Mouse (Mus musculus): ENCODE results near the gene Il10rb. TPM values are rescaled to one million over a fixed set of nuclear protein-coding genes. Genes with fewer than 3 reads are reported as not detected.
A peak's percentile ranks its signal among the peaks of the same experiment; 100 is the strongest.

The Il10rb gene
- polyA plus RNA-seq, 1 experiment from 2014 or later, result 25.0 TPM

GRCm38 (mm10) chr16:91455868-91456267 lies 49.9 kb downstream of the Il10rb start:
- H3K9me3 ChIP-seq (replicated peaks), result no peaks in the 10 kb centered on the region
- no peak overlapping the region for H3K9ac ChIP-seq
- WGBS (ENCODE audit: insufficient replicate concordance), result 43% methylated on average over 4 of the region's 4 CpGs
- H3K27ac ChIP-seq, result peak overlapping the region; percentile 47; the same call in 1 of the 2 replicates
- H3K4me3 ChIP-seq (replicated peaks), result no peak overlapping the region
- no peaks in the 10 kb centered on the region for H3K27me3 ChIP-seq
- DNase-seq, result no peak
- no peak overlapping the region for H3K4me2 ChIP-seq
- H3K4me1 ChIP-seq (replicated peaks), result peaks cover 52% of the 10 kb centered on the region
- no peaks in the 10 kb centered on the region for H3K36me3 ChIP-seq
- no peak for ATAC-seq (ENCODE audit: low read depth)

- 62% methylated on average over 21 of the region's 21 CpGs for WGBS (ENCODE audit: insufficient replicate concordance)
- ATAC-seq (ENCODE audit: low read depth) (peak; percentile 69), DNase-seq (no peak)
- Histone ChIP-seq H3K9me3 (replicated peaks) (no peaks in the 10 kb centered on the region), H3K36me3 (no peaks in the 10 kb centered on the region), H3K4me2 (no peak overlapping the region), H3K27ac (peak overlapping the region; percentile 9; the same call in 1 of the 2 replicates), H3K4me3 (replicated peaks) (no peak overlapping the region), H3K9ac (no peak overlapping the region), H3K4me1 (replicated peaks) (peaks cover 49% of the 10 kb centered on the region), H3K27me3 (no peaks in the 10 kb centered on the region)
These were observed 52.4 kb downstream of the Il10rb start for GRCm38 (mm10) chr16:91458301-91458746.

GRCm38 (mm10) chr16:91458976-91459375 lies 53.0 kb downstream of the Il10rb start:
- Histone ChIP-seq H3K9me3 (replicated peaks) (no peaks in the 10 kb centered on the region), H3K4me1 (replicated peaks) (peaks cover 55% of the 10 kb centered on the region), H3K4me2 (no peak overlapping the region), H3K27me3 (no peaks in the 10 kb centered on the region), H3K36me3 (no peaks in the 10 kb centered on the region), H3K9ac (peak overlapping the region; percentile 45), H3K27ac (peak overlapping the region; percentile 62), H3K4me3 (replicated peaks) (no peak overlapping the region)
- DNase-seq (no peak), ATAC-seq (ENCODE audit: low read depth) (no peak)
- WGBS (ENCODE audit: insufficient replicate concordance), result 64% methylated on average over 5 of the region's 5 CpGs

GRCm38 (mm10) chr16:91459396-91459795 lies 53.4 kb downstream of the Il10rb start:
- 93% methylated on average over 3 of the region's 3 CpGs for WGBS (ENCODE audit: insufficient replicate concordance)
- H3K9me3 ChIP-seq (replicated peaks), result no peaks in the 10 kb centered on the region
- H3K4me1 ChIP-seq (replicated peaks), result peaks cover 59% of the 10 kb centered on the region
- peak overlapping the region; percentile 62 for H3K27ac ChIP-seq
- H3K4me2 ChIP-seq, result no peak overlapping the region
- H3K4me3 ChIP-seq (replicated peaks), result no peak overlapping the region
- H3K36me3 ChIP-seq, result no peaks in the 10 kb centered on the region
- H3K9ac ChIP-seq, result no peak overlapping the region
- H3K27me3 ChIP-seq, result no peaks in the 10 kb centered on the region
- DNase-seq (no peak), ATAC-seq (ENCODE audit: low read depth) (no peak)

GRCm38 (mm10) chr16:91459841-91460370 lies 53.9 kb downstream of the Il10rb start:
- H3K9ac ChIP-seq, result peak overlapping the region; percentile 59
- ATAC-seq (ENCODE audit: low read depth) (no peak), DNase-seq (no peak)
- no peaks in the 10 kb centered on the region for H3K27me3 ChIP-seq
- no peaks in the 10 kb centered on the region for H3K36me3 ChIP-seq
- no peak overlapping the region for H3K4me3 ChIP-seq (replicated peaks)
- no peaks in the 10 kb centered on the region for H3K9me3 ChIP-seq (replicated peaks)
- H3K4me2 ChIP-seq, result no peak overlapping the region
- peak overlapping the region; percentile 62 for H3K27ac ChIP-seq
- 72% methylated on average over 11 of the region's 11 CpGs for WGBS (ENCODE audit: insufficient replicate concordance)
- peaks cover 59% of the 10 kb centered on the region for H3K4me1 ChIP-seq (replicated peaks)

GRCm38 (mm10) chr16:91461066-91461638 lies 55.2 kb downstream of the Il10rb start:
- Histone ChIP-seq H3K9me3 (replicated peaks) (no peaks in the 10 kb centered on the region), H3K27me3 (no peaks in the 10 kb centered on the region), H3K27ac (peak overlapping the region; percentile 62), H3K36me3 (no peaks in the 10 kb centered on the region), H3K4me1 (replicated peaks) (peaks cover 67% of the 10 kb centered on the region), H3K4me2 (peak overlapping the region; percentile 53), H3K9ac (peak overlapping the region; percentile 59), H3K4me3 (replicated peaks) (peak overlapping the region; percentile 27)
- 31% methylated on average over 11 of the region's 11 CpGs for WGBS (ENCODE audit: insufficient replicate concordance)
- ATAC-seq (ENCODE audit: low read depth) (no peak), DNase-seq (no peak)

GRCm38 (mm10) chr16:91461773-91462181 lies 55.8 kb downstream of the Il10rb start:
- Histone ChIP-seq H3K4me3 (replicated peaks) (no peak overlapping the region; the same call in 1 of the 2 replicates), H3K9ac (peak overlapping the region; percentile 59), H3K36me3 (no peaks in the 10 kb centered on the region), H3K27me3 (no peaks in the 10 kb centered on the region), H3K27ac (peak overlapping the region; percentile 85), H3K4me2 (peak overlapping the region; percentile 53), H3K4me1 (replicated peaks) (peaks cover 73% of the 10 kb centered on the region), H3K9me3 (replicated peaks) (no peaks in the 10 kb centered on the region)
- DNase-seq (no peak), ATAC-seq (ENCODE audit: low read depth) (no peak)
- 35% methylated on average over 9 of the region's 9 CpGs for WGBS (ENCODE audit: insufficient replicate concordance)

- Histone ChIP-seq H3K27me3 (no peaks in the 10 kb centered on the region), H3K9me3 (replicated peaks) (no peaks in the 10 kb centered on the region), H3K4me1 (replicated peaks) (peaks cover 76% of the 10 kb centered on the region), H3K9ac (peak overlapping the region; percentile 50), H3K36me3 (peaks cover 3% of the 10 kb centered on the region; the same call in 1 of the 2 replicates), H3K4me3 (replicated peaks) (no peak overlapping the region), H3K4me2 (peak overlapping the region; percentile 18; the same call in 1 of the 2 replicates), H3K27ac (peak overlapping the region; percentile 97)
- no peak for DNase-seq
- 79% methylated on average over 3 of the region's 3 CpGs for WGBS (ENCODE audit: insufficient replicate concordance)
- no peak for ATAC-seq (ENCODE audit: low read depth)
These were observed 56.7 kb downstream of the Il10rb start for GRCm38 (mm10) chr16:91462644-91463043.

GRCm38 (mm10) chr16:91463400-91463799 lies 57.4 kb downstream of the Il10rb start:
- Histone ChIP-seq H3K27me3 (no peaks in the 10 kb centered on the region), H3K9ac (peak overlapping the region; percentile 78; the same call in 1 of the 2 replicates), H3K27ac (peak overlapping the region; percentile 97), H3K4me3 (replicated peaks) (peak overlapping the region; percentile 80), H3K9me3 (replicated peaks) (no peaks in the 10 kb centered on the region), H3K4me2 (peak overlapping the region; percentile 87), H3K4me1 (replicated peaks) (peaks cover 72% of the 10 kb centered on the region), H3K36me3 (peaks cover 10% of the 10 kb centered on the region)
- ATAC-seq (ENCODE audit: low read depth), result no peak
- 51% methylated on average over 2 of the region's 2 CpGs for WGBS (ENCODE audit: insufficient replicate concordance)
- no peak for DNase-seq

GRCm38 (mm10) chr16:91463836-91464400 lies 58.0 kb downstream of the Il10rb start:
- H3K4me3 ChIP-seq (replicated peaks), result peak overlapping the region; percentile 80
- no peaks in the 10 kb centered on the region for H3K9me3 ChIP-seq (replicated peaks)
- H3K36me3 ChIP-seq, result peaks cover 15% of the 10 kb centered on the region
- ATAC-seq (ENCODE audit: low read depth) (no peak), DNase-seq (no peak)
- 64% methylated on average over 4 of the region's 4 CpGs for WGBS (ENCODE audit: insufficient replicate concordance)
- peak overlapping the region; percentile 97 for H3K27ac ChIP-seq
- no peaks in the 10 kb centered on the region for H3K27me3 ChIP-seq
- peak overlapping the region; percentile 78 for H3K9ac ChIP-seq
- peak overlapping the region; percentile 87 for H3K4me2 ChIP-seq
- peaks cover 69% of the 10 kb centered on the region for H3K4me1 ChIP-seq (replicated peaks)

- Histone ChIP-seq H3K27ac (peak overlapping the region; percentile 97), H3K4me1 (replicated peaks) (peaks cover 60% of the 10 kb centered on the region), H3K36me3 (peaks cover 24% of the 10 kb centered on the region), H3K4me2 (peak overlapping the region; percentile 87), H3K9me3 (replicated peaks) (no peaks in the 10 kb centered on the region), H3K9ac (peak overlapping the region; percentile 96), H3K4me3 (replicated peaks) (peak overlapping the region; percentile 80), H3K27me3 (no peaks in the 10 kb centered on the region)
- DNase-seq (peak; percentile 89), ATAC-seq (ENCODE audit: low read depth) (peak; percentile 90)
- 1% methylated on average over 43 of the region's 44 CpGs for WGBS (ENCODE audit: insufficient replicate concordance)
These were observed 58.9 kb downstream of the Il10rb start for GRCm38 (mm10) chr16:91464594-91465504.

Data from liver, embryonic 13.5 days (tissue).